Mouse (Mus musculus): ENCODE measurements around the gene Lce1k.
"Not testable (repeated sequence)": the region's sequence is repeated elsewhere in the genome, so short reads cannot be mapped to it uniquely, and the experiment has no call there.

The Lce1k gene

DNA sequence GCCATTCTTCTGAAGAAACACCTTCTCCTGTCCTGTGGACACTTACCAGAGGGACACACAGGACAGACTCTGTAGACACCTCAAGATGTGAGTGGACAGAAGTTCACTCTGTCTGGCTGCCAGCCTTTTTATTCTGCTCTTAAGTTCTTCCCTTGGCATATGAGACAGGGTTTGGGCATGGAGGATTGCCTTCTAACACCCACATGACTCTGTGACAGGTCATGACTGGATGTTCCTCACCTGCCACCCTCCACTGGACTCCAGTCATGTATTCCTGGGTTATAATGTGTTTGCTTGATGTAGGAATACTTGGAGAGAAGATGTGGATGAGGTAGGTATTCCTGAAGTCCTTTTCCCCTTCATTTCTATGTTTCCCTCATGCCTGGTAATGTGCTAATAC is at the start of gene Lce1k:
Lce1k (minus strand) TSS at position 101 of the 400 bp plus-strand sequence.
- DNase-seq (ENCODE audit: low spot score in 2 of 2): no peak

- no peak for DNase-seq (ENCODE audit: low spot score in 2 of 2)
These were observed 43.5 kb upstream of the Lce1k start, which contains the start of gene Lce1l for GRCm38 (mm10) chr3:92851186-92851585. Gene Lce1l, minus strand, starts transcription at chr3:92851286.

DNA sequence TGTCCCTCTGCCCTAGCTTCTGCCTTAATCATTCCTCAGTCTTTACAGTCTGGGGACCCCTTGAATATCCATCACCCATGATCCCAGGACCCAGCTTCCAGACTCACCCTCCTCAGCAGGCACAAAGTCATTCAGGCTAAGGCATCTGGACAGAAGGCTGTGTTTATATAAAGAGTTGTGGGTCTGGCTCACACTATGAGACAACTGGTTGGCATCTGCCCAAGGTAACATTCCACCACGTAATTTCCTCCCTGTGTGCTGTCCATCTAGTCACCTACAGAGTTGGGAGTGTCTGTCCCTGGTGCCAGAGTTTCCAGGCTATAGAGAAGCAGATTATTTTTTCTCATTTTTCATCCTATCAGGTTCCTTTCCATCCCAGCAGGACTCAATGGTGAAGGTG is 19.4 kb upstream of the Lce1k start, which contains the start of gene Kprp:
Kprp (minus strand) TSS at position 140 of the 400 bp plus-strand sequence.
- no peak for DNase-seq (ENCODE audit: low spot score in 2 of 2)

DNA sequence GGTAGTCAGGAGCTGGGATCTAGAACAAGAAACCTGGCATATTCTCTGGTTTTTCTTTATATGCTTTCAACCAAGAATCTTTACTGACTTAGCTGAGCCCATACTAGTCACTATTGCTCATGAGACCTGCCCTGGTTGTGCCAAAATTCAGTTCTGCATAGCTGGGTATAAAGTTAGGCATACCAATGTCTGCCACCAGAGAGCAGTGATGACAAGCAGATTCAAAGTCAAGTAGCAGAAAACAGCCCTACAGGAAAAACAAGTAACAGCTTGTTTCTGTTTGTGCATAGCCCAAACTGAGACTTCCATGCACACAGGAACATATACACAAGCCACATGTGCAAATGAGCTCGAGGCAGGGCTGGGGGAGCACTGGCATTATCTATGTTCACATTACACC is 18.1 kb upstream of the Lce1k start:
- DNase-seq (ENCODE audit: low spot score in 2 of 2): no peak

GRCm38 (mm10) chr3:92816036-92816435 is 8.3 kb upstream of the Lce1k start:
- DNase-seq (ENCODE audit: low spot score in 2 of 2): not testable (repeated sequence)

- no peak for DNase-seq (ENCODE audit: low spot score in 2 of 2)
These were observed 7.9 kb upstream of the Lce1k start for GRCm38 (mm10) chr3:92815581-92815980.

GRCm38 (mm10) chr3:92790414-92790813 is 17.3 kb downstream of the Lce1k start, which contains the start of gene Lce1j:
Gene Lce1j, minus strand, starts transcription at chr3:92790514.
- DNase-seq (ENCODE audit: low spot score in 2 of 2): no peak

DNA sequence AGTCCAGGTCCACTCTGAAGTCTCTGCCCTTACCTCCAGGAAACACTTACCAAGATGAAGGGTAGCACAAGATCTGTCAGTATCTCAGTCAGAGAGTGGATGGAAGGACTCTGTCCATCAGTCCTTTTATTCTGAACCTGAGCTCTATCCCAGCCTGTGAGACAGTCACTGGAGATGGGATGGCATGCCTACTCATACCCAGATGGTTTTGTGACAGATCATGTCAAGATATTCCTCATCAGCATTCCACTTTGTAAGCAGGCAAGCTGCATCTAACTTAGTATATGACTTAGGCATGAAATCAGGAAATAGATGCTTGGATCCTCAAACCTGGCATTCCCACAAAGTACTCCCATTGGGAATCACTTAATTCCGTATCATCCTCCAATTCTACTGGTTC is 28.9 kb downstream of the Lce1k start, which contains the start of gene Lce1i:
Lce1i (minus strand) TSS at position 101 of the 400 bp plus-strand sequence.
- no peak for DNase-seq (ENCODE audit: low spot score in 2 of 2)

GRCm38 (mm10) chr3:92771573-92771972 is 36.1 kb downstream of the Lce1k start:
- no peak for DNase-seq (ENCODE audit: low spot score in 2 of 2)

DNA sequence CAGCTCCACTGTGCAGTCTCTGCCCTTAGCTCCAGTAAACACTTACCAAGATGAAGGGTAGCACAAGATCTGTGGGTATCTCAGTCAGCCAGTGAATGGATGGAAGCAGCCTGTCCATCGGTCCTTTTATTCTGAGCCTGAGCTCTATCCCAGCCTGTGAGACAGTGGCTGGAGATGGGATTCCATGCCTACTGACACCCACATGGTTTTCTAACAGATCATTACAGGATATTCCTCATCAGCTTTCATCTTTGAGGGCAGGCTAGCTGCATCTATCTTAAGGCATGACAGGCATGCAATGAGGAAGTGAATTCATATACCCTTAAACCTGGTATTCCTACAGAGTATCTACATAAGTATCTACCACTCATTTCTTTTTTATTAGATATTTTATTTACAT is 42.7 kb downstream of the Lce1k start, which contains the start of gene Lce1h:
Lce1h (minus strand) TSS at position 101 of the 400 bp plus-strand sequence.
- DNase-seq (ENCODE audit: low spot score in 2 of 2): no peak
